Mouse (Mus musculus) retina, embryonic 14.5 days (tissue): Measurements from ENCODE around the gene Lrrc75a.

Source experiments
- DNase-seq: peaks from one replicate; pipeline ENCODE4 v3.0.0-alpha.2; 2015; ENCODE audit warnings: low spot score

The Lrrc75a gene

GRCm38 (mm10) chr11:62645337-62645675, 3.0 kb downstream of the Lrrc75a start:
- DNase-seq = no peak

DNA sequence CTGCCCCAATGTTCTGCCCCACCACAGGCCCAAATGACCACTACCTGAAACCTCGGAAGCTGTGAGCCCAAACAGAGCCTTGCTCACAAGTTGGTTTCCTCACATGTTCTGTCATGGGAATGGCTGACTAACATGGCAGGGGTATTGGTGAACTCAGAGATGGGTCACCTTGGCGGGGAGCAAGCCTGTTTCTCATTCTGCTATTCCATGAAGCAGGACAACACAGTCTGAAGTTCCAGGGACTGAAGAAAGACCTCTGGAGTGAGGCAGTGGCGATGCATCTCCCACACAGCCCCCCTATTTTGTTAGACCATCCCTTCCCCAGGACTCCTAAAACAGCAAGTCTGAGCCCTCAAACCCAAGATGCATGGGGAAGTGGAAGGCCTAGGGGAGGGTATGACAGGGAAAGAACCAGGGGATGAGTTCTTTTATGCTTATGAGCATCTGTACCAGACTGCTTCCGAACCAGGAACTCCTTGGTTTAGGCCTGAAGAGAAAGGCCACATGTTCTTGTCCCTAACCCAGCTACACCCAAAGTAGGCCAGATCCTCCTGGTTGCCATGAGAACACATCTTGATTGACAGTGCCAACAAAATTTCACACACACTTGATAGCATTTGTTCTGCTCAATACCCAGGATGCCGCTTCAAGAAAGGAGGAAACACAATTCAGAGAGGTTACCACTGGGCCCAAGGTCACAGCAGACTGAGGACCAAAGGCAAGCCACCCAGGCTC, 3.6 kb downstream of the Lrrc75a start:
- no peak for DNase-seq

GRCm38 (mm10) chr11:62643681-62644363, 4.5 kb downstream of the Lrrc75a start:
- no peak for DNase-seq

GRCm38 (mm10) chr11:62643011-62643631, 5.2 kb downstream of the Lrrc75a start:
- DNase-seq = no peak

GRCm38 (mm10) chr11:62642023-62642844, 6.1 kb downstream of the Lrrc75a start:
- DNase-seq = no peak

DNA sequence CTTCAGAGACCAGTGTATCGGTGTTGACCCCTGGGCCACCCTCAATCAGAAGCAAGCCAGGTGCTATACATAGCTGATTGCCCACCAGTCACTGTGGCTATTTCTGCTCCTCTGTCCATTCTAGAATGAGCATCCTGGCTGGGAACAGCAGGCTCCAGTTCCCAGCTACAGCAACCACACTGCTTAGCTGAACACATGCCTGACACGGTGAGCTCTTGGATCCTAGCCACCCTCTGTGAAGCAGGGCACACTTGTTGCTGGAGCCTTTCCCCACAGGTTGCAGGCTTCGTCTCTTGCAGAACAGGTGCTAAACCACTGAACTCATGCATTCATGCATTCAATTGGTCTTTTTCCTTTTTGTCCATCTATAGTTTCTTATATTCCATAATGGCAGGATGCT, 7.9 kb downstream of the Lrrc75a start:
- DNase-seq = no peak

DNA sequence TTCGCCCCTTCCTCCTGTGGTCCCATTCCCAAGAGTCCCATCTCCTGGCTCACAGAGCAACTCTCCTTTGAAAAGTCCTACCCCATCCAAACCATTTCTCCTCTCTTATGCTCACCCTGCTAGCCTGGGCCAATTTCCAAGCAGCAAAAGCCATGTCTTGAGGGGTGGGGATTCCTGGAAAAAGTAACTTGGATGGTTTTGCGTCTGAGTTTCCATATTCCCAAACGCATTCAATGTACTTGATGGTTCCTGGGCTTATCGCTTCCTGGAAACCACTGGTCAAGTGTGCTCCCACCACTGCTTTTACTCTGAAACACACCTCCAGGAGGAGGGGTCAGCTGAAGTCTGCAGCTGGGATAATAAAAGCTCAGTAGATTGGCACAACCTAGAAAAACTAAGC, 9.9 kb downstream of the Lrrc75a start:
- DNase-seq = no peak

- DNase-seq = no peak
Measured at GRCm38 (mm10) chr11:62637806-62638205, 10.5 kb downstream of the Lrrc75a start.

DNA sequence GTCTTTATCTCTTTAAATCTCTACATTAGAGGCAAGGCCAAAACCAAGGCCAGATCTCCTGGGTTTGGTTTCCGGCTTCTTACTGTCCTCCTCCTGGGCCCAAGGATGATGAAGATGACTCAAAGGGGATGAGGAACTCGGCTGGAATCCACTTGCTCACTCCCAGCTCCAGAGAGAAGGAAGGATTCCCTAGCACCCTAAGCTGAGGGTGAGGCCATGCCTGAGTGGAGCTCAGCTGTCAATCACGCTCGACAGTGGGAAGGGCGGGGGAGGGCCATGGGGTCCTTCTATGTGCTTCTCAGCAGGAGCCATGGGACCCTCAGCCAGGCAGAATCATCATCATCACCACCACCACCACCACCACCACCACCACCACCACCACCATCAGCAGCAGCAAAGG, 10.9 kb downstream of the Lrrc75a start:
- no peak for DNase-seq

- DNase-seq = no peak
Measured at GRCm38 (mm10) chr11:62636840-62637221, 11.5 kb downstream of the Lrrc75a start.

GRCm38 (mm10) chr11:62636105-62636839, 12.1 kb downstream of the Lrrc75a start:
- DNase-seq = no peak

DNA sequence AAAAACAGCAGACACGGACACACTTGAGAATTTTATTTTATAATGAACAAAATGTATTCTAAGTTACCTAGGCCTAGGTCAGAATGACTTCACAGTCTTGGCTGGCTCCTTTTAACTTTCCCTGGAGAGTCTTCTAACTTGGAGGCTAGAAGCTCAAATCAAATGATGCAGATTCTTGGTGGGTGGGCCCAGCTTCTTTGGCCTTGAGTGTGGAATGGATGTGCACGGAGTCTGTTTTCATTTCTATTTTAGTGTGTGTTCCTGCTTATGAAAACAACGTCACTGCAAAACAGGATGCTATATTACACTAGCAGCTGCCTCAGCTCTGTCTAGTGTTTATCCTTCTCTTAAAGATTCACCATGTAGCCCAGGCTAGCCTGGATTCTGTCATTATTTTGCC, 12.9 kb downstream of the Lrrc75a start:
- no peak for DNase-seq

GRCm38 (mm10) chr11:62631138-62631537, 17.2 kb downstream of the Lrrc75a start:
- DNase-seq = peak; percentile 61

DNA sequence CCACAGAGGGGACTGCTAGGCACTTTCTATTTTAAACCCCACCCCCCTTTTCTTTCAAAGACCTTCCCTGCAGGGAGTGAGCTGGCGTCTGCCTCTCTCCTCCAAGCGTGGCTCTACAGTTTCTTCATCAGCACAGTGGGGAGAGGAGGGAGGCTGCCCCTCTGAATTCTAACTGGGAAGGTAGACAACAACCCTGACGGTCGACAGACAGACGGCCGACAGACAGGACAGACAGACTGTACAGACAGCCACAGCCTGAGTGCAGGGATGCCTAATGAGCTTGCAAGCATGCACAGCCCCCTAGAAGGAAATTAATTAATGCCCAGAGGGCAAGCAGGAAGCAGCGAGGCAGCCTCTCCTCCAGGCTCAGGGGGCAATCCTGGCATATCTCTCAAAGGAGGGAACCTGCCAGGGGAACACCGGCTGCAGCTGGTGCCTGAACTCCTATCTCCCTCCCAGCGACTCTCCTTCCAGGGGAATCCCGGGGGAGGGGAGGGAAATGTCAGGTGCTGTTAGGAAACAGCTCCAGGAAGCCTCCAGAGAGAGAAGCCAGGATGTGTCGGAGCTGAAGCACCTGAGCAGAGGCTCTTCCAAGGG, 18.0 kb downstream of the Lrrc75a start:
- DNase-seq = peak; percentile 57

DNA sequence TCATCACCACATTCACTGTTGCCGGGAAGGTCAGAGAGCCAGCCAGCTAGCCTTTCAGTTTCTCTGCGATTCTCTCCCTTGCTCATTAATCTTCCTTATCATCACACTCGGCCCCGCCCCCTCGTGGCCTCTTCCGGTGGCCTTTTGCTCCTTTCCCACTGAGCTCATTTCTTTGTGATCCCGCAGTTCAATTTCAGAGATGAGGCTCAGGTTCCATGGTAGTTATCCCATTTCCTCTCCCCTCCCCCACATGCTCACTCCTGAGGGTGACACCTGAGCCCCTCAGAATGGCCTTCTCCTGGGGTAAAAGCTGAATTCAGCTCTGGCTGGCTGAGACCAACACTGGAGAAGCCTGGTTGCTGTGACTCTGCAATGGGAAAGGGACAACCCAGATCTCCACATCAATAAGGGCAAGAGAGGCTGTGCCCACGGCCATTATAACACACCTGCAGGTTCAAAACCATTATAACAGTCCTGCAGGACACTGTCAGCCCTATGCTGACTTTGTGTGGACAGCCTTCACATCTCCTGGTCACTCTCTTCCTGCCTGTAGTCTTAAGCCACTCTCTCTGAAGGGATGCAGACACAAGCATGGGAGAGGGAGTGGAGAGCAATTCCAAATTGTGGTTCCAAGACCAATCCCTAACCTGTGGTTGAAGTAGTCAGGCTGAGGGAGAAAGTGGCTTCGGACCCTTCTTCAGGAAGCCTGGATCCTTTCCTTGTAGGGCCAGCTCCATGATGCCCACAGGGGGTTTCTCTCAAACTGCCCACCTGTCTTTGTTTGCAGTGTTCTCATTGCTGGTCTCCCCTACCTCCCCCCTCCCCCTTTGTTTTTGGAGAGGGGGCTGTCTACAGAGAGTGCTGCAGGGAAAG, 18.7 kb downstream of the Lrrc75a start:
- peak; percentile 79 for DNase-seq

DNA sequence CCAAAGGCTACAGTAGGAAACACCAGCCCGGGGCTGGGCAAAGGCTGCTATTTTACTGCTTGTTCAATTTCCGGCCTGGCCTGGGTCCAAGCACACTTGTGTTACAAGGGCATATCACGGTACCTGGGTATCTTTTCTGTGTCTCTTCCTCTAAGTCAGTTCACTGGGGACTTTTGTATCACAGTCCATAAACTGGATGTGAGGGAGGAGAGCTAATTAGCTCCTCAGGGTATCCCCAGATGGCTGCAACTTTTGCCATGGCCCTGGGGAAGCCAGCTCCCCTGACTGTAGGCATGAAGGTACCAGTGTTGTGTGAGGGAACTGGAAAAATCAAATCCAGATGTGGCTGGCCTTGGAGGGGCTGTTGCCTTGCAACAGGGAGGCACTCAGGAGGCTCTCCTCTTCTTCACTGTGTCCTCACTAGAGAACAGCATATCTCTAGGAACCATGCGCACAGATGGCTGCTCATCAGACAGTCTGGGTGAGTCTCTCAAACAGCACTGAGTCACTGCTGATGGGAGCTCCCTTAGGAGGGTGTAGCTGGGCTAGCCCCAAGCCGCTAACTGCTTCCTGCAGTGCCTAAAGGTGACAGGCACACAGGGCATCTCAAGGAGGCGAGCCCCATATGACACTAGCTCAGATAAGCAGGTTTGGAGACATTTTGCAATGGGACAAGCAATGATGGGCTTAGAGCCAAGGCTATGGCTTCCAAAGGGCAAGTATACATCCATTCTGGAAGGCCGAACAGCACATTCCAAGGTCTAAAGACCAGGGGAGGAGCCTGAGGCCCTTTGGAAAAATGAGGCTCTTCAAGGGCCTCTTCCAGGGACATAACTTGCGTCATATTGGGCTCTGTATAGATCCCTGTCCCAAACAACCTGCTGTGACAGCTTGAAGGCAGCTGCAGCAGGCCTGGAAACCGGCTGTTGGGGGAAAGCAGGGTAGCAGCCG, 23.7 kb downstream of the Lrrc75a start:
- DNase-seq = no peak

DNA sequence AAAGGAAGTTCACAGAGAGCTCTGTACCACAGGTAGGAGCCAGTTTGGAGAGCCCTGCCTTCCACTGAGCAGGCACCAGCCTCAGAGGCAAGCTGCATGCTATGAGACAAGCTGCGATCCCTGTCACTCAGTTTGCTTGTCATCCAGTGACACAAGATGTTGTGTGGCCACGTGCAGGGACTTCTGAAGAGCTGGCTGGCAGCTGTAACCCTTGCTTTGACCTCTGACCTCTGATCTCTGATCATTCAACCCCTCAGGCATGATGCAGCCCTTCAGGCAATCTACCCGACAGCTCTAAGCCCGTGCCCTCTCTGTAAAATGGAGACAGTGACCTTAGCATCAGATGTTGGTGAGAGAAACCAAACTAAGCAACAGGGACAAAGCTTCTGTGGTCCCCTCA, 25.5 kb downstream of the Lrrc75a start:
- DNase-seq = no peak

DNA sequence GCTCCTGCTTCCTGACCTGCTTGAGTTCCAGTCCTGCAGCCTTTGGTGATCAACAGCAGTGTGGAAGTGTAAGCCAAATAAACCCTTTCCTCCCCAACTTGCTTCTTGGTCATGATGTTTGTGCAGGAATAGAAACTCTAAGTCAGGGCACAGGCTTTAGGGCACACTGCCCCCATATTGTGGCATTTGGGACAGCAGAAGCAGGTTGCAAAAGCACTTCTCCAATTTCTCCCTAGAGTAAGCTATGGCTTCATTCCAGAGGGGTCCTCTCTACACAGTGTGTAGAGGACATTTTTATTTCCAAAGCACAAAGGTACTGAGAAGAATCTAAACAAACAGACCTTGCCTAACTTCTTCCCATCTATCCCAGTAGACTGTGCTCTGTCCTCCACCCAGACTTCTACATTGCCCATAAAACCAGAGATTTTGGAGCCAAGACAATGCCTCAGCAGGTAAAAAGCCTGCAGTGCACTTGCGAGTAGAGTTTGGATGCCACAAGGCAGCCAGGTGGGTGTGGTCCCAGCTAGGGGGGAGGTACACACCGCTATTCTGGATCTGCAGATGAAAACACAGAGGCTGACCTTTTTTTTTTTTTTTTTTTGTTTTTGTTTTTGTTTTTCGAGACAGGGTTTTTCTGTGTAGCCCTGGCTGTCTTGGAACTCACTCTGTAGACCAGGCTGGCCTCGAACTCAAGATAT, 26.6 kb downstream of the Lrrc75a start:
- no peak for DNase-seq

DNA sequence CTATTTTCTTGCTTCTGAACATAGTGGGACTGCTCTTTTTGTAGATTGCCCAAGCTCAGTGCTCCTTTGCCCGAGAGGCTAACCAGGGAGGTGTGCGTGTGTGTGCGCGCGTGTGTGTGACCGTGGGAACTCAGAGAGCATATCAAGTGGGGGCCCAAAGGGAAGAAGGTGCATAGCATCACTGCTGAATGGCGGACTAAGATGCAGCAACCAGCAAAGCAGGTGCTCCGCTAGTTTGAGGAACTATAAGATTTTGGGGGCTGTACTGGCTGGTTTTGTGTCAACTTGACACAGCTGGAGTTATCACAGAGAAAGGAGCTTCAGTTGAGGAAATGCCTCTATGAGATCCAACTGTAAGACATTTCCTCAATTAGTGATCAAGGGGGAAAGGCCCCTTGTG, 27.2 kb downstream of the Lrrc75a start:
- DNase-seq = no peak
